Mouse (Mus musculus) embryo, embryonic 11 days (tissue): ENCODE data around the gene Plxnd1.

Experiments used
- DNase-seq: peaks from one replicate; pipeline ENCODE4 v3.0.0-alpha.2; 2015

The Plxnd1 gene

DNA sequence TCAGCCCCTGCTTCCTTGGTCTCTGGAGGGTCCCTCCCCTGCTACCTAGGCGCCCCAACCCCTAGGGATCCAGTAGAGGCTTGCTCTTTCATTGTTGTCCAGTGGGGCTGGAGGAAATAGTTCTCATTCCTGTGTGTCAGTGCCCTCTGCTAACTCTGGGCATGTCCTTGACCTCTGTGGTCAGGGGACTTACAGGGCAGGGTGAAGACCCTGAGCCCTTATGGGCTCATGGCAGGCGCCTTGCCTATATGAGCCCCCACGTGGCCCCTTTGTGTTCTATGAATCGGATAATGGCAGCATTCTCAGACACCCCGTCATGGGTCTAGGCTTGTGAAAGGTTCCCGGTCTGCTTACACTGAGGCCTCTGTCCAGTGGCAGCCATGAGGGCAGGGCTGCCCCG lies 4.0 kb upstream of the Plxnd1 start:
- DNase-seq: no peak

DNA sequence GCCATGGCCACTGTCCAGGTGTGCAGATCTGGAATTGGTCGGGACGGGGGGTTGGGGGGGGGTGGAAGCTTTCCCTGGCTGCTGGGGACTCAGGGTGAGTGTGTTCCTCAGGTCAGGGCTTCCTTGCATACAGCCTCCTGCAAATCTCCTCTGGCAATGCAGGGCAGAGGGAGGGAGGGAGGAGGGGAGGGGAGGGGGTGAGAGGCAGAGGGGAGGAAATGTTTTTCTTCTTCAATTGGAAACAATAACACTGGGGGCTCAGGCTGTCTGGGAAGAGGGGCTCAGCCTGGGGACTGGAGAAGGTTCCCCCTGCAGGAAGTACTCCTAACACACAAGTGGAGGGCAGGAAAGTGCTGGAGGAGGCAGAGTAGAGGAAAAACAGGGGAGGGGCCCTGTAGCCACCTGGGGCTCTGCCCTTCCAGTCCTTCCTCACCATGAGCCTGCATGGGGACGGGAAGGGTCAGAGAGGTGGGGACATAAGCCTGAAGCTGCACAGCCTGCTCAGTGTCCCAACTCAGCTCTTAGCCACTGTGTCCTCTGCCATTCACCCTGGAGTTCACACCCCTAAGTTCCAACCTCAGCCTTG lies 3.0 kb upstream of the Plxnd1 start:
- DNase-seq: peak; percentile 41

DNA sequence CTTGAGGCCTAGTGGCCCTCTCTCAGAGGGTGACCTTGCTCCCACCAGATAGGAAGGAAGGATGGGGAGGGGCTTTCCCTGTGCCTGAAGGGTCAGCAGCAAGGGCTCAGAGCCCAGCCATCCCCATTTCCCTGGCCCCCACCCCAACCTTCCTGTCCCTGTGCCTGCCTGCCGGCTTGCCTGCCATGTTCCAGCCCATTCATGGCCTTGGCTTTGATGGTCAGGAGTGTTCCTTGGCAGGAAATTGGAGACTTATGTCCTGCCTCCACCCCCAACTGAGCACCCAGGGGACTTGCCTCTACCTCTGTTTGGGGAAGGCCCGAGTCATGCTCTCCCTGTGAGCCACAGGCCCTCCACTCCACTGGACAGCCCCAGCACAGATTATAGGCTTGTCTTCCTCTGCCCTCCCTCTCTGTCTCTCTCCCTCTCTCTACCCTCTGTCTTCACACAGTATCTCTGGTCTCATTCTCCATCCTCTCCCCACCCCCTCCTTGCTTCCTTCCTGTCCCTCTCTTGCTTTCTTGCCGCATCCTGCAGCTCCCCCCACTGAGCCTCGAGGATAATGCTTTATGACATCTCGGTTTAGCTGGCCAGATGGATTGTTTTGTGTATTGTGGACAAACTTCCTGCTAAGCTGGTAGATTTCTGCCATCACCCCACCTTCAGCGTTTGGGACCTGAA lies 1.5 kb upstream of the Plxnd1 start:
- peak; percentile 41 for DNase-seq

DNA sequence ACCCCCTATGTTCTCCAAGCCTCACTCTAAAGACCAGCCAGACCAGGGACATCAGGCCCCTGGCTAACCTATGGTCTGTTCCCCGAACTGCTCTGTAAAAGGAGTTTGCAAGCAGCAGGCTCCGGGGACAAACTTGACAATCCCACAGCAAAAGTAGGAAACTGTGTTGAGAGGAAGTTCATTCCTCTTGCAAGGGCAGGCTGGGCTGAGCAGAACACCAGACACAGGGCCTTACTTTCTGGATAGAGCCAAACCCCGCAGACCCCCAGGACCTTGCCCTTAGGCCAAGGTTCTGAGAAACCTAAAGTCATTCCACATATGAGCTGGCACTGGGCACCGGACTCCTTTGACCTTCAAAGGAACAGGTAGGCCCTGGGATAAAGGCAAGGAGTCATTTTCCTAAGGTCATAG lies 731 bp upstream of the Plxnd1 start:
- no peak for DNase-seq

DNA sequence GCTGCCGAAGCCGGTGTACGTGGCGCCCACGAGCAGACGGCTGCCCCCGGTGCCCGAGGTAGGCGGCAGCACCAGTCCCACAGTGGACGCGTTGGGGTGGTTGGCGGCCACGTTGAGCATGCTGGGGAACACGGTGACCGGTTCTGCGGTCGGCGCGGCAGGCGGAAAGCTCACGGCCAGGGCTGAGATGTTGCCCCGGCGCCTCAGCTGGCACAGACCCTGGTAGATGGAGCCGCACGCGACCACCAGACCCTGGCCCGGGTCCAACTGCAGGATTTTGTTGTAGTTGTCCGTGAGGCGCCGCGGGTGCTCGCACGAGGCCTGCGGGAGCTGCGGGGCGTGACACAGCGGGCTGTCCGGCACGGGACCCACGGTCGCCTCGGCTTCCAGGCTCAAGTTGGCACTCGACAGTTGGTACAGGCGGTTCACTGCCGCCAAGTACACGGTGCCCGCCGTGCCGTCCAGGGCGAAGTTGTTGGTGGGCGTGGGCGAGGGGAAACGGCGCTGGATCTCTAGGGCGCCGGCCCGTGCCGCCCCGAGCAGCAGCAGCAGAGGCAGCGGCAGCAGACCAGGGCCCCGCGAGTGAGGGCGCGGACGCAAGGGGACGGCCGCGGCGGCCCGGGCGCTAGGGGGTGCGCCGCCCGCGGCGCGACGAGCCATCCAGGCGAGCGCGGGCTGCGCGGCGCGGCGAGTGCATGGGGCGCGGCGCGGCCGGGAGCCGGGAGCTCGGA lies 494 bp downstream of the Plxnd1 start:
- no peak for DNase-seq

DNA sequence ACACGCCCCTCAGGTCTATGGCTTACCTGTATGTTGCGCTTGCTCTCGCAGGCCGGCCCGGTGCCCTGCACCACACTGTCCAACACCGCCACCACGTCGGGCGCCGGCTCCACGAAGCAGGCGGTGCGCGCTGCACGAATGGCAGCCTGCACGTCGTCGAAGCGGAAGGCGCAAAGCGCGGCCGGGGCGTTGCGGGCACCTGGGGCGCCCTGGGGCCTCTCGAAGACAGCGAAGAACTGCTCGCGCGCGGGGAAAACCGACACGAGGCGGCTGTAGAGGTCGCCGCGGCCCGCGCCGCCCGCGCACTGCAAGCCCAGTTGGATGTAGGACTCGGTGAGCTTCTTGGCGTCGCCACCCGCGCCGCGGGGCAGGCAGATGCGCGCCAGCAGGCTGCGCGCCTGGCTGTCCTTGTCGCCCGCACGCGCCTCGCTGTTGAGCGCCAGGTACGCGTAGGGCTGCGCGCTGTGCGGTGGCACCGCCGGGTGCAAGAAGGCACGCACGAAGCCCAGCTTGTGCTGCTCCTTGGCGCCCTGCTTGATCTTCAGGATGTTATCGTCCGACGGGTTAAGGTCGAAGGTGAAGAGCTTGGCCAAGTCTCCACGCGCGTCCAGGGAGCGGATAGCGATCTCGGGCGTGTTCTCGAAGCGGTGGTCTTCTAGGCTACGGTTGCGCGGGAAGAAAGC lies 1.2 kb downstream of the Plxnd1 start:
- no peak for DNase-seq

DNA sequence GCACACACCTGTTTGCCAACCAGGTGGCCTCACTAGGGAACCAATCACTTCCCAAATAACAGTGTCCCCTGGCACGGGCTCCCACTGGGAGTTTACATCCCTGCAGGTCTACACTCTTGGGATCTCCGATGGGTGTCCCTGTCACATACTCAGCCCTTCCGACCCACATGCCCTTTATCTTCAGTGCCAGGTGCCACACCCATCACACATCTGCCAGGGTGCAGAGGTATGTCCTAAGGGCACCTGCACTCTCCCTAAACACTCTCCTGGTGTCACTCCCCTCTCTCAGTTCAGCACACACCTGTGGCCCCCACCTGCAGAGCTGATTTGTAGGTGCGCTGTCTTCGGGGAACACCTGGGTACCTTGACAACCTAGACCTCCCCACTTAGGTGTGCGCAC lies 1.8 kb downstream of the Plxnd1 start:
- DNase-seq: no peak

DNA sequence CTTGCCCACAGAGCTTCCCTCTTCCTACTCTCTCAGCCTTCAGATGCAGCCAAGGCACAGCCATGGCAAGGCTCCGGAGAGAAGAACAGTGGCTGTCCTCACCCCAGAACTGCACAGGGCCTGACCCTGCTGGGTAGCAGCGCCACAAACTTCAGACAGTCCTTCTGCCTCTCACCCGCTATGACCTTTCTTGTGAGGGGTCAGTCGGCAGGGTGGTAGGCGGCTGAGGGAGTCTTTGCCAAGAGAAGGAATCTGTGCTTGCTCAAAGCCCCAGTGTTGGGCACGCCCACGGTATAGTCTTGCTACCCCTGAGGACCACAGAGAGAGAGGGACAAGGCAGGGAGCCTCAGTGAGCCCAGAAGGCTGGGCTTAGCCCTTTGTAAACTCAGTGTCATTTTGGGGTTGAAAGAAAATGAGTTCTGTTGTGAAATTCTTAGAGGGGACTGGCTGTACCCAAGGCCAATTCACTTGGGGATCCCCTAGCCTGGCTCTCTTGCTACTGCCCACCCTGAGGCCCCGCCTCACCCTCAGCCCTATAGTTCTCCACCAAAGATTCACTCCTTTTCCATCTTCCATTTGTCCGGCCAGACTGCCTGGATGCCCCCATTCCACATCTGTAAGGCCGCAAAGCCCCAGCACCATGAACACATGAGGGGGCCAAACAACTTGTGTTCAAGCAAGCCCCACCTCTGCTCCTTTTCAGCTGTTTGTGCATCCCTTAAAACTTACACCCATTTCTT lies 2.8 kb downstream of the Plxnd1 start:
- no peak for DNase-seq

DNA sequence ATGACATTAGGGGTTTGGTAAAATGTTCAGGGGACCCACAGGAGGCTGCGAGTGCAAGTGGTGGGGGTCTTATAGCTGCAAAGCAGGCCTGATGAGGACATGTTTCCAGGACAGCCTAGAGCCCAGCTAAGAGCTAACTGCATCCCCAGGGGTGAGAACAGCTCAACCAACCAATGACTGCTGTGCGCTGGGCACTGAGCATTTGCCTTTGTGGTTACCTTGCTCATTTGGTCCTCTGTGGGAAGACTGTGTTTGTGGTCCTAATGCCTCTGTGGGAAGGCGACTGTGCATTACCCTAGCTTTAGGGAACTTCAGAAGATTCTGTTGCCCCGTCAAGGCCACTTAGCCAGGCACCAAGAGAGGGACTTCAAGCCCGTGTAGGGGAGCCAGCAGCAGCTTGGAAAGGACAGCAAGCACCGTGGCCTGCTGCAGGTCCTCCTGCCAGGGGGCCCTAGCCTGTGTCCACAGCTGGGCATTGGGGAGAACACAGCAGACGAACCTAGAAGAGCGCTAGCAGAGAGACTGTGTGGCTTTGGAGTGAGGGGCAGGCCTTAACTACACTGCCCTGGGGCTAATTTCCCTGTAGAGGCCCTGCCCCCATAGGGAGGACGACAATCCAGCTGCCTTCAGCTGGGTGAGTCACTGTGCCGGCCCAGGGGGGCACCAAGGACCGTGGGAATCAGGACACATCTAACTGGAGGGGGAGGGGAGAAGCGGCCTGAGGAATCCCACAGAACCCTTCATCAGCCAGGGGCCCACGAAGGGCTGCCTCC lies 3.5 kb downstream of the Plxnd1 start:
- DNase-seq: peak; percentile 54

DNA sequence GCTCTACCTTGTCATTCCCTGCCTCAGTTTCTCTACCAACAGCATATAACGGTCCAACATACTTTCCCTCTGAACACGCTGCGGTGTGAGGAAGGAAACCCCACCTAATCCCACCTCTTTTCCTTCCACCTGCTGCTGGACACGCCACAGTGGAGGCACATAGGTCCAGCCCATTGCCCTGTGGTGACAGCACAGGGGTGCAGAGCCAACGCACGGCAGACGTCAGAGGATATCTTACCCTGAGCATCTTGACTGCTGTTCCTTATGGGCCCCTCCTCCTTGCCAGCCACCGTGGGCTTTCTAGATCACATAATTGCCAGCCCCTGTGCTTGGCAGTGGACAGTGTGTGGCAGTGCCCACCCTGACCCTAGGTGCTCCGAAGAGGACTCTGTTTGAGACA lies 4.3 kb downstream of the Plxnd1 start:
- no peak for DNase-seq

DNA sequence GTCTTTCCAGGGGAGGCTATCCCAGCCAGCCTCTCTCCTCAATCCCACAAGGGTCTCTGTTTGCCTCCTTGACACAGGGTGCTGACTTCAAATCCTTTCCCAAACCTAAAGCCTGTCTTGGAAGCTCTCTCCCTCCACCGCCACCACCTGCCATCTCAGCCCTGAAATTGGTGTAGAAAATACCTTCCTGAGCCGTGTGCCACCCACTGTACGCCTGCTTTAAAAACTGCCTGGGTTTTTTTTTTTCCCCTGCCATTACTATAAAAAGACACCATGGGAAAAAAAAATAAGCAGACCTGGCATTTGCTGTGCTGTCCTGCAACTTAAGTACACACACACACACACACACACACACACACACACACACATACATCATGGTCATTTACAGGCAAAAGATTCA lies 4.7 kb downstream of the Plxnd1 start:
- no peak for DNase-seq

DNA sequence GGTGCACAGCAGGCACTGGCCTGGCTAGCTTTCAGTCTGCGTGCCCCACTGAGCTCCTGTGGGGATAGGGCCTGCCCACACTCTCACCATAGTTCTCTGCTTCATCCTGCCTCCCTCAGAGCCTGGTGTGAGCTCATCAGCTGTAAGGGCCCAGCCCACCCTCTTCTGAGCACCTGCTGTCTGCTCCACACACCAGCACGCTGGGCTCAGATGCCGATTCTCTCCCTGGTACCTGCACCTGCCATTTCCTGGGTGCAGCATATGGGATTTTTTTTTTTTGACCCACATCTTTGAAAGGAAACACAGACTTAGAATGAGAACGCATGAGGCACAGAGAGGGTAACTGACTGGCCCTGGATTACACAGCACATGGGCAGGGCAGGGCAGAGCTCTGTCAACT lies 5.2 kb downstream of the Plxnd1 start:
- DNase-seq: no peak

DNA sequence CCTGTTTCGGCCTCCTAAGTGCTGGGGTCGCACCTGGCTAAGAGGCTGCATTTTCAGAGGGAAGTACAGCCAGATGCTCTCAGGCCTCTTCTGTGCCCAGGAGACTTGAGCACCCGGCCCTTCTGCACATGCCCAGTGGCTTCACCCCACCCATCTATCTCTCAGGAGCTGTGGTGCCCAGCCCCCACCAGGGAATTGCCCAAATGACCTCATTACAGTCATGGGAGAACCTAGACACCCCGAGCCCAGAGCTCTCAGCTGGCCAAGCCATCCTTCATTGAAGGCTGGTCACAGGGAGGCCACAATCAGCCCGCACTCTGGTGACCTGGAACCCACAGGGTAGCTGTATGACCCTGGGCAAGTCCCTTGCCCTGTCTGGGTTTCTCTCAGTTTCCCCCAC lies 5.8 kb downstream of the Plxnd1 start:
- no peak for DNase-seq

DNA sequence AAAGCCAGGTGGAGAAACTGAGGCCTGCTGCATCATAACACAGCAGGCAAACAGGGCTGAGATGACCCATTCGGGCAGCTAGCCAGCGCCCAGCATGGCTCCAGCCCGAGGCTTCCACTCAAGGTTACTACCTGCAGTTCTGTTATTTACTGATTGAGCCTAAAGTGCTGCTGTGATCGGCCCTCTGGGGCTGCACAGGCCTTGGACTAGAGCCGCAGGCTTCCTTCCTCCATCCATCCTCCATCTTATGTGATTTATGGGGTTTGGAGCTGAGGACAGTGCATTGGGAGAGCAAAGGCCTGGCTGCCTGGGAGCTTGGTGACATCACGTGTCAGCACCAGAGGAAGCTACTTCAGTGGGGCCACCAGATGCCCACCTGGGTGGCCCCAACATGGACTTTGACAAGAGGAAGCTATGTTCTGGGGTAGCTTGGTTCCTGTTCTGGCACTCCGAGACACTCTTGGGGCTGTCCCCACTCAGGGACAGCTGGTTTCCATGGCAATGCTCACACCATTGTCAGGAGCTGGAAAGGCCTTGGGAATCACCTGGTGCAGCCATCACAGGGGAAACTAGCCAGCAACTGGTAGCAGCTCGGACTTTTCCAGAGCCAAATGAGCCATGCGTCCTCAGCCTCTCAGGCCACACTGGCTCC lies 7.6 kb downstream of the Plxnd1 start:
- DNase-seq: no peak

DNA sequence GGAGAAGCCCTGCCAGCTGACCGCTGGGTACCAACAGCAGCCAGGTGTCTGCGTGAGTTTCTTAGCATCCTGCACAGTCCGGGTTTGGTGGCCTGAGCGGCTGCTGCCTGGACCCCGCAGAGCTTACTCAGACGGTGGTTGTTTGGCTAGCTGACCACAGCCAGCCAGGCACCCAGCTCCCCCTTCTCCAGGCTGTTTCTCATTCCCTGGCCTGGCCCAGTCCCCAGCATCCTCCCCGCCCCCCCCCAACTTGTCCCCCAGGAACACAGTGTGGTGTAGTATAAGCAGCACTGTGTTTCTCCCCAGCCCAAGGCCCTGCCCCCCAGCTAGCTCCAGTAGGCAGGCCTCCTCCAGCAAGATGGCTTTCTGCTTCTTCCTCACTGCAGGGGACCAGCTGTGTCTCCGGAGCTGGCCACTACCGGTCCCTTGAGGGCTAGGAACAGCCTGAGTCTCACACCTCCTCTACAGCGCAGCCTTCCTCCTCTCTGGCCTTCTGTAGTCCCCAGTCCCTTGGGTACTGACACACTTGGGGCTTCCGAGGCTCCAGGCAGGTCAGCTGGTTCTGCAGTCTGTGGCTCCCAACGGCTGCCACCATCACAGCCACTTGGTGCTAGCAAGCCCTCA lies 8.2 kb downstream of the Plxnd1 start:
- DNase-seq: no peak

DNA sequence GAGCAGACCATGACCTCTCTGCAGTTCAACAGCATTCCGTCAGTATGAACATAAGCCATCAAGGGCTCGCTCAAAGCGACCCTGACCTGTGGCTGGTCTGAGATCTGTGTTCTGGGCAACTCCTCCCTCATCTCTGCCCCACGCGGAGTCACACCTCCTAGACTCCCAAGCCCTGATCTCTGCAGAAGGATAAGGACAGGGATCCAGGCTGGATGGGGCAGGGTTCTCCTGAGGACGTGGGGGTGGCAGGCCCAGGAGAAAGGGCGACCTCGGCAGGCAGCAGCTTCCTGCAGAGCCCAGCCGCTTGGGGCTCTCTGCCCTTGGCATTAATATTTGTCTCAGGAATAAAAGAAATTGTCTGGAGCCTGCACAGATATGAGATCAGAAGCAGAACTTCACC lies 9.2 kb downstream of the Plxnd1 start:
- no peak for DNase-seq

DNA sequence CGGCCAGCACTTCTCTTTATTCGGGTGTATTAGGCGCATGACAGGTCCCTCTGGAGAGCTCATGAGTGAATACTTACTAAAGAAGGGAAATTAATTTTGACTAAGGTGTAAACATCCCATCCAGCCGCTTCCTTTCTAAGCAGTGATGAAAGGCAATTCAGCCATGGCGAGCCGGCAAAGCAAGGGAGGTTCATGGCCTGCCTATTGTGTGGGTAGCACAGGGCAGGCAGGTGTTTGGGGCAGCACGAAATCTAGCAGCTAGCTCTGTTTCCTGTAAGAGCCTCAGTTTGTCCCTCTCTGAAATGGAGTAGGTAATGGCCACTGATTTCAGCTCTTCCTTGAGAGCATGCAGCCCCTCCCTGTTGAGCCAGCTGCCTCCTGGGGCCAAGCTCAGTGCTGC lies 10.2 kb downstream of the Plxnd1 start:
- DNase-seq: no peak

DNA sequence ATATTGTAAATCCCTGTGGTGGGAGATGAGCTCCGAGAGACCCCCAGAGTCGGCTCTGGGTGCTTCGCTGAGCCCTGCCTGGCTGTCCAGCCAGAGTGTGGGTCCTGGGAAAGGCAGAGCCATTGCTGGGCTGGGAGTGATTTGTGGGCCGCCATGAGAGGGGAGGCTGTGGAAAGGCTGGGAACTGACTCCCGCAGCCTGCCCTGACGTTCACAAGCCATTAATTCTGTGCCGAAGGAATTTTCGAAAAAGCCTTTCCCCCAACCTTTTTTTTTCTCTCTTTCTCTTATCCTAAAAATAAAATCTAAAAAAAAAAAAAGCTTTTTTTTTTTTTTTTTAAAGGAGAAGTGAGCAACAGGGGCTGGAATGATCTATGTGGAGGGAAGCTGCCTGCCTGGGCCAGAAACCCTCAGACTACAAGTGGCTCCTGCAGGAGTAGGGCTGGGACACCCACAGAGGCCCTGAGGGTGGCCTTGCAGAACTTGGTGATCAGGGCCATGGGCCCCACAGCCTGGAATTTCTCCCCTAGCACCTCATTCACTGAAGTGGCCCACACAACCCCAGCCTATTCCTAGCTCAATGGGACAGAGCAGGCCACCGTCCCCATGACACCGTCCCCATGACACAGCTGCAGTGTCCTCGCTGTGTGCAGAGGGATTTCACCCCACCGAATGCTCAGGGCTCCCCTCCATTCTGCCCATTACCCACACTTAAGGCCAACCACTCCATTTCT lies 11.3 kb downstream of the Plxnd1 start:
- no peak for DNase-seq

DNA sequence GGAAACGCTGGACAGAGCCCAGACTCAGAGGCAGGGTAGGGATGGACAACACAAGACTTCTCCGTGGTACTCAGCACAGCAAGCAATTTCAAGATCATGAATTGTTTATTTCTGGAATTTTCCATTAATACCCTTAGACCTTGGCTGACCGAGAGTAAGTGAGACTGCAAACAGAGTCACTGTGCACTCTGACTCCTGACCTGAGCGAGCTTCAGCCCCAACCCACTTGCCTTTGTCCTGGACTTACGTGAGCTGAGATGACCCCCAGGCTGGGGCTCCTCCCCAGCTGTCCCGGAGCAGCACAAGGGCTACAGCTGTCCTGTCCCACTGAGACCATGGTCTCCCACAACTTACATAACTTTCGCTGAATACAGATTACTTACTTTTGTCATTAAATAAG lies 11.9 kb downstream of the Plxnd1 start:
- no peak for DNase-seq

DNA sequence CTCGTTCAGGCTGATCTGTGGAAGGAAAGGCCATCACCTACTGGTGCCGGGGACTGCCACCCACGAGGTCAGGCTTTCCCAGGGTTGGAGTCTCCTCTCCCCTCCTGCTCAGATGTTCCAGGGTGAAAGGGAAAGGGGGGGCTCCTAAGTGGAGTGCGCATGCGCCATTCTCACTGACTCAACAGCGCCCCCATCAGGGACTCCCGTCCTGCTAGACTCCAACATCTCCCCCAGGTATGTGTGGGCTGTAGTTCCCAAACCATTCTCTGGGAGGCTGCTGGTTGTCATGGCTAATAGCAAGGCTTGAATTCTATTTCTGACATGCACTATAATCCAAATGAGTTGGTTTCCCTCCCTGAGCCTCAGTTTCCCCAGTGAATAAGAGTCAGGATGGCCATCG lies 16.2 kb downstream of the Plxnd1 start:
- DNase-seq: no peak

DNA sequence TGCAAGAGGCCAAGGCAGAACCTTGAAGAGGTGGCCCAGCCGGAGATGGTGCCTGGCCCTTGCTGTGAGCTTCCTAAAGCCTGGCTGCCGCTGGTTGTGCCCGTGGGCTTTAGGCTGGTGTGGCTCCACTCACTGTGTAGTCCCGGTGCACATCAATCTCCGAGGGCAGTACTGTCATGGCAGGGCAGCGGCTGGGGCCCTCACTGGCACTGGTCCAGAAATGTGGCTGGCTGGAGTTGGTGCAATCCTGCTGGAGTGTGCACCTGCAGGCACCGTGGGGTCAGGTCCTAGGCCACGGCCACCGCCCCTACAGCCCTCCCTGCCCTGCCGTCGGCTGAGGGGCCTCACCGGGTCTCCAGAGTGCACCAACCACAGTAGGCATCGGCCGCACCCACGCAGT lies 17.0 kb downstream of the Plxnd1 start:
- DNase-seq: no peak
